Mouse (Mus musculus): ENCODE results near the gene Hddc3. TPM values are rescaled to one million over a fixed set of nuclear protein-coding genes. Genes with fewer than 3 reads are reported as not detected.

Hddc3 gene
- polyA plus RNA-seq, 1 experiment from 2014 or later: 14.4 TPM

- ATAC-seq (ENCODE audit: insufficient number of reproducible peaks, low FRiP score): peak; percentile 40
Observed at GRCm38 (mm10) chr7:80370649-80371040, 27.7 kb downstream of the Hddc3 start.

GRCm38 (mm10) chr7:80371041-80371751 lies 28.3 kb downstream of the Hddc3 start, which contains the start of gene Man2a2:
Man2a2 (minus strand) TSS chr7:80371375.
- peak within 1 kb of the TSS; percentile 83 for H3K4me2 ChIP-seq
- WGBS: under 1% methylated on average over 86 of the region's 86 CpGs
- peak; percentile 70 for ATAC-seq (ENCODE audit: insufficient number of reproducible peaks, low FRiP score)
- H3K4me1 ChIP-seq (replicated peaks): peaks cover 29% of the 10 kb centered on the region
- H3K9me3 ChIP-seq (replicated peaks): no peaks in the 10 kb centered on the region
- H3K27me3 ChIP-seq (replicated peaks): no peaks in the 10 kb centered on the region
- H3K36me3 ChIP-seq: peaks cover 25% of the 10 kb centered on the region
- H3K27ac ChIP-seq (ENCODE audit: poor library complexity, severe bottlenecking): peak within 1 kb of the TSS; percentile 85
- peak within 1 kb of the TSS; percentile 93 for H3K9ac ChIP-seq
- peak within 1 kb of the TSS; percentile 83 for H3K4me3 ChIP-seq

More at GRCm38 (mm10) chr7:80370649-80371040, 27.7 kb downstream of the Hddc3 start:
- no peaks in the 10 kb centered on the region for H3K27me3 ChIP-seq (replicated peaks)
- peak overlapping the region; percentile 85 for H3K27ac ChIP-seq (ENCODE audit: poor library complexity, severe bottlenecking)
- peak overlapping the region; percentile 83 for H3K4me2 ChIP-seq
- H3K9me3 ChIP-seq (replicated peaks): no peaks in the 10 kb centered on the region
- H3K9ac ChIP-seq: peak overlapping the region; percentile 93
- peak overlapping the region; percentile 83 for H3K4me3 ChIP-seq
- 0% methylated on average over 31 of the region's 31 CpGs for WGBS
- H3K36me3 ChIP-seq: peaks cover 31% of the 10 kb centered on the region
- H3K4me1 ChIP-seq (replicated peaks): peaks cover 28% of the 10 kb centered on the region

DNA sequence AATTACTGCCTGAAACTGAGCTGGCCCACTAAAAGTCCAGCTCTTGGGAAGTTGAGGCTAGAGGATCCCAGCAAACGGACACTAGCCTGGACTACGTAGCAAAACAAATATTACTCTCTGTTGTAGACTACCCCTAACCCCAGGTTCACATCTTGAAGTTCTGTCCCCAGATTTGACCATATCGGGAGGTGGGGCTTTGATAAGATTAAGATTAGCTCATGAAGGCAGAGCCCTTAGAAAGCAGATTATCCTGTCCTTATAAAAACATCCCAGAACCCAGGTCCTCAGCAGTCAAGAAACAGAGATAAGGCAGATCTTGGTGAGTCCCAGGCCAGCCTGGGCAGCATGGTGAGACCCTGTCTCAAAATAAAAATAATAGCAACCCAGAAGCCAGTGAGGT lies 29.3 kb downstream of the Hddc3 start:
- Histone ChIP-seq H3K9ac (no peak overlapping the region), H3K36me3 (peaks cover 15% of the 10 kb centered on the region), H3K4me2 (no peak overlapping the region), H3K27ac (ENCODE audit: poor library complexity, severe bottlenecking) (no peak overlapping the region), H3K4me1 (replicated peaks) (peaks cover 29% of the 10 kb centered on the region), H3K27me3 (replicated peaks) (no peaks in the 10 kb centered on the region), H3K4me3 (no peak overlapping the region), H3K9me3 (replicated peaks) (no peaks in the 10 kb centered on the region)
- no peak for ATAC-seq (ENCODE audit: insufficient number of reproducible peaks, low FRiP score)
- WGBS: 45% methylated on average over 3 of the region's 3 CpGs

DNA sequence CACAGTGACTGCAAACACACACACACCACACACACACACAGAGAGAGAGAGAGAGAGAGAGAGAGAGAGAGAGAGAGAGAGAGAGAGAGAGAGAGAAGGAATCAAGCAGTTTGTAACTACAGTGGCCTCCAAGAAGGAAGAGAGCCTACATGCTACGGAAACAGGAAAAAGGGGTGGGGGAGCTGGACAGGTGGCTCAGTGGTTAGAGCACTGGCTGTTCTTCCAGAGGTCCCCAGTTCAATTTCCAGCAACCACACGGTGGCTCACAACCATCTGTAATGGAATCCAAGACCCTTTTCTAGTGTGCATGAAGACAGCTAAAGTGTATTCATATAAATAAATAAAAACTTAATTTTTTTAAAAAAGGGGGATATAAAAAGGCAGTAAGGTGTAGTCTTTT lies 29.8 kb downstream of the Hddc3 start:
- H3K27me3 ChIP-seq (replicated peaks): no peaks in the 10 kb centered on the region
- H3K4me1 ChIP-seq (replicated peaks): peaks cover 31% of the 10 kb centered on the region
- H3K4me2 ChIP-seq: no peak overlapping the region
- WGBS: 50% methylated on average over 2 of the region's 2 CpGs
- no peak for ATAC-seq (ENCODE audit: insufficient number of reproducible peaks, low FRiP score)
- no peak overlapping the region for H3K4me3 ChIP-seq
- H3K9me3 ChIP-seq (replicated peaks): no peaks in the 10 kb centered on the region
- no peak overlapping the region for H3K27ac ChIP-seq (ENCODE audit: poor library complexity, severe bottlenecking)
- no peak overlapping the region for H3K9ac ChIP-seq
- H3K36me3 ChIP-seq: peaks cover 10% of the 10 kb centered on the region

- H3K4me3 ChIP-seq: no peak overlapping the region
- H3K36me3 ChIP-seq: peaks cover 5% of the 10 kb centered on the region
- H3K9ac ChIP-seq: no peak overlapping the region
- WGBS: 72% methylated on average over 4 of the region's 4 CpGs
- no peaks in the 10 kb centered on the region for H3K9me3 ChIP-seq (replicated peaks)
- peaks cover 27% of the 10 kb centered on the region for H3K4me1 ChIP-seq (replicated peaks)
- no peaks in the 10 kb centered on the region for H3K27me3 ChIP-seq (replicated peaks)
- no peak for ATAC-seq (ENCODE audit: insufficient number of reproducible peaks, low FRiP score)
- H3K4me2 ChIP-seq: no peak overlapping the region
- no peak overlapping the region for H3K27ac ChIP-seq (ENCODE audit: poor library complexity, severe bottlenecking)
Observed at GRCm38 (mm10) chr7:80373352-80373751, 30.4 kb downstream of the Hddc3 start.

DNA sequence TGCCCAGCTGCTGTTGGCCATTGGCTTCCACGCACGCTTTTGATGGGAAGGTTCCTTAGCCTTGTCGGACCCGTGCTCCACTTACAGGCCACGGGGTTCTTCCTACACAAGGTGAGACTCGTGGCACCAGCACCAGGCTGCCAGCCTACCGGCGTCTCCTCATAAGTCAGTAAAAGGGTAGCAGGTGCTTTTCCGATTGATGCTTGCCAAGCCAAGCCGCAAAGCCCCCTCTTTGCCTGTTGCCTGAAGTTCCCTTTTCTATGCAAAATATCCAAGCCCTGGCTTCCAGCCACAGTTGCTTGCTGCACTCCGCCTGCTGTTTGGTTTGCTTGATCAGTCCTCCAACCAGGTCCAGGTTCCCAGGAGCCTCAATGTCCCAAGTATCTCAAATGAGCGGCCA lies 30.9 kb downstream of the Hddc3 start:
- ATAC-seq (ENCODE audit: insufficient number of reproducible peaks, low FRiP score): no peak
- peaks cover 24% of the 10 kb centered on the region for H3K4me1 ChIP-seq (replicated peaks)
- H3K27ac ChIP-seq (ENCODE audit: poor library complexity, severe bottlenecking): no peak overlapping the region
- H3K9me3 ChIP-seq (replicated peaks): no peaks in the 10 kb centered on the region
- WGBS: 76% methylated on average over 12 of the region's 12 CpGs
- H3K36me3 ChIP-seq: peaks cover 5% of the 10 kb centered on the region
- H3K4me2 ChIP-seq: no peak overlapping the region
- H3K4me3 ChIP-seq: no peak overlapping the region
- no peak overlapping the region for H3K9ac ChIP-seq
- no peaks in the 10 kb centered on the region for H3K27me3 ChIP-seq (replicated peaks)

DNA sequence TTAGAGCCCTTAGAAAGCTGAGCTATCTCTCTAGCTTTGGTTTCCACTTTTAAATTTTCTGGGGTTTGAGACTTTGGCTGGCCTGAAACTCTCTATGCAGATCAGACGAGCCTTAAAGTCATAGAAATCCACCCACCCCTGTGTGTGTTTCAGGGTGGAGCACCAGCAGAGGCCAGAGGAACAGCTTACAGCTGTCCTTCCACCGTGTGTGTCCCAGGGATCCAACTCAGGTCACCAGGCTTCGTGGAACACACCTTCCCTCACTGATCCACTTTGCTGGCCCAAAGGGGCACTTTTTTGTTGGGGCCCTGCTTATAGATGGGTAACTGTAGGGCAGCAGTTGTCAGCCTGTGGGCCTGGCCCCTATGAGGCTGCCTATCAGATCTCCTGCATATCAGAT lies 31.4 kb downstream of the Hddc3 start:
- Histone ChIP-seq H3K4me2 (no peak overlapping the region), H3K9me3 (replicated peaks) (no peaks in the 10 kb centered on the region), H3K9ac (no peak overlapping the region), H3K27ac (ENCODE audit: poor library complexity, severe bottlenecking) (no peak overlapping the region), H3K27me3 (replicated peaks) (no peaks in the 10 kb centered on the region), H3K4me3 (no peak overlapping the region), H3K4me1 (replicated peaks) (peaks cover 21% of the 10 kb centered on the region), H3K36me3 (peaks cover 5% of the 10 kb centered on the region)
- 68% methylated on average over 3 of the region's 3 CpGs for WGBS
- ATAC-seq (ENCODE audit: insufficient number of reproducible peaks, low FRiP score): no peak

DNA sequence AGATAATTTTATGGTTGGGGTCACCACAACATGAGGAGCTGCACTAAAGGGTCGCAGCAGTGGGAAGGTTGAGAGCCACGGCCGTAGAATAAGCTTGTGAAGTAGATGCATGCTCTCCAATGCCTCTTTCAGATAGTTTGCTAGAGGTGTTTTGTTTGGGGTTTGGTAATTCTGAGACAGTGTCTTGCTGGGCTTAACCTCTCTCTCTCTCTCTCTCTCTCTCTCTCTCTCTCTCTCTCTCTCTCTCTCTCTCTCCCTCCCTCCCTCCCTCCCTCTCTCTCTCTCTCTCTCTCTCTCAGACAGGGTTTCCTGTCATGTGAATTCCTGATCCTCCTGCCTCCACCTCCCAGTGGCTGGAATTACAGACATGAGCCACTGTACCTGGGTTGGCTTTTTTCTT lies 31.8 kb downstream of the Hddc3 start:
- Histone ChIP-seq H3K27ac (ENCODE audit: poor library complexity, severe bottlenecking) (no peak overlapping the region), H3K9ac (no peak overlapping the region), H3K4me3 (no peak overlapping the region), H3K36me3 (peaks cover 10% of the 10 kb centered on the region), H3K4me2 (no peak overlapping the region), H3K27me3 (replicated peaks) (no peaks in the 10 kb centered on the region), H3K9me3 (replicated peaks) (no peaks in the 10 kb centered on the region), H3K4me1 (replicated peaks) (peaks cover 16% of the 10 kb centered on the region)
- ATAC-seq (ENCODE audit: insufficient number of reproducible peaks, low FRiP score): no peak
- 90% methylated on average over 3 of the region's 3 CpGs for WGBS

DNA sequence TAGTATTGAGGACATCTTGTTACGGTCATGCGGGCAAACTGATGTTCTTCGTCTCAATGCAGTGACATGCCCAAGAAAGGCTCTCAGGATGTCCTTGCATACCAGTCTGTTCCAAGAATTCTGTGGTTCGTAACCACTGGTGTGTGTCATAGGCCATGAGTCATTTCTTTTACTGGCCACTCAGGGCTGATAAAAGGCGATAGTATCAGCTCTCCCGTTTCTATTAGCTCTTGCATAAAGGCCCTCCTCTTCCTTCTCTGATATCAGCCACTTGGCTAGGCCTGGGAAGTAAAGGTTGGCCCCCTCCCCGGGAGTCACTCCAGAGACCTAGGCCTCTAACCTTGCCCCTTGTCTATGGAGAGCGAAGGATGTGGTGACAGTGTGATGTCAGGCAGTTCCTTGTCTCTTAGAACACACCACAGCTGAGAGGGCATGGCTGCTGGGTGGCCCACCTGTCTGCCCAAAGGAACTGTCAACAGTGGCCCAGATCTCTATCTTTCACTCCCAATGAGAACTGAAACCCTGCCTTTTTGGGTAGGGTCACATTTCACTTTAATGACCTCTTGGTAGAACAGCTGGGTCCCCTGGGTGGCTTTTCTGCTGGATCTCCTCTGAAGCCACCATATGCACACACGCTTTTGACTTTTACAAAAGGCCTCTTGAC lies 32.6 kb downstream of the Hddc3 start:
- Histone ChIP-seq H3K4me3 (no peak overlapping the region), H3K36me3 (peaks cover 17% of the 10 kb centered on the region), H3K27me3 (replicated peaks) (no peaks in the 10 kb centered on the region), H3K4me2 (no peak overlapping the region), H3K9me3 (replicated peaks) (no peaks in the 10 kb centered on the region), H3K4me1 (replicated peaks) (peaks cover 11% of the 10 kb centered on the region), H3K27ac (ENCODE audit: poor library complexity, severe bottlenecking) (no peak overlapping the region), H3K9ac (no peak overlapping the region)
- WGBS: 41% methylated on average over 9 of the region's 9 CpGs
- ATAC-seq (ENCODE audit: insufficient number of reproducible peaks, low FRiP score): no peak

- no peak overlapping the region for H3K4me3 ChIP-seq
- no peaks in the 10 kb centered on the region for H3K9me3 ChIP-seq (replicated peaks)
- peaks cover 11% of the 10 kb centered on the region for H3K4me1 ChIP-seq (replicated peaks)
- H3K36me3 ChIP-seq: peaks cover 24% of the 10 kb centered on the region
- H3K4me2 ChIP-seq: no peak overlapping the region
- H3K9ac ChIP-seq: no peak overlapping the region
- ATAC-seq (ENCODE audit: insufficient number of reproducible peaks, low FRiP score): no peak
- WGBS: 83% methylated on average over 10 of the region's 10 CpGs
- no peak overlapping the region for H3K27ac ChIP-seq (ENCODE audit: poor library complexity, severe bottlenecking)
- H3K27me3 ChIP-seq (replicated peaks): 0 out of 2 replicates have a peak, but pooled peaks cover 3% of the 10 kb centered on the region
Observed at GRCm38 (mm10) chr7:80376192-80376591, 33.3 kb downstream of the Hddc3 start.

- peaks cover 33% of the 10 kb centered on the region for H3K36me3 ChIP-seq
- peaks cover 15% of the 10 kb centered on the region for H3K27me3 ChIP-seq (replicated peaks)
- no peak overlapping the region for H3K4me2 ChIP-seq
- 30% methylated on average over 6 of the region's 6 CpGs for WGBS
- no peak for ATAC-seq (ENCODE audit: insufficient number of reproducible peaks, low FRiP score)
- no peak overlapping the region for H3K9ac ChIP-seq
- H3K9me3 ChIP-seq (replicated peaks): no peaks in the 10 kb centered on the region
- H3K27ac ChIP-seq (ENCODE audit: poor library complexity, severe bottlenecking): no peak overlapping the region
- H3K4me3 ChIP-seq: no peak overlapping the region
- peaks cover 14% of the 10 kb centered on the region for H3K4me1 ChIP-seq (replicated peaks)
Observed at GRCm38 (mm10) chr7:80377471-80377870, 34.6 kb downstream of the Hddc3 start.

All from heart, embryonic 12.5 days (tissue).